Mouse (Mus musculus) testis, adult 2 months (tissue): ENCODE measurements at regions not wholly inside any gene's neighbourhood (a gene's known extent, or its start where the extent isn't known, plus 50 kb on each side); places are given as distances from the start of the nearest gene placed in this dataset.

Experiments used
- H3K27ac ChIP-seq: fragments of 200-500 bp; 2 replicates; pipeline ENCODE4 v1.5.1; 2012; ENCODE audit warnings: low read depth, low read length; ENCODE audit not compliant: control insufficient read depth, insufficient read depth
- H3K27me3 ChIP-seq: fragments of 200-500 bp; 2 replicates; pipeline ENCODE4 v1.6.1; 2012; ENCODE audit warnings: mild to moderate bottlenecking, low read length, moderate library complexity; ENCODE audit not compliant: control insufficient read depth, insufficient read depth
- H3K36me3 ChIP-seq: fragments of 200-500 bp; 2 replicates; pipeline ENCODE4 v1.6.1; 2012; ENCODE audit warnings: mild to moderate bottlenecking, low read length; ENCODE audit not compliant: control insufficient read depth, insufficient read depth
- H3K4me1 ChIP-seq: fragments of 200-500 bp; 2 replicates; pipeline ENCODE4 v1.6.1; 2012; ENCODE audit warnings: low read length; ENCODE audit not compliant: control insufficient read depth, insufficient read depth
- H3K4me3 ChIP-seq: fragments of 200-500 bp; 2 replicates; pipeline ENCODE4 v1.5.1; 2012; ENCODE audit warnings: low read depth, mild to moderate bottlenecking, low read length, moderate library complexity, mixed read lengths; ENCODE audit not compliant: control insufficient read depth
- CTCF ChIP-seq: fragments of 200-500 bp; IDR thresholded peaks from 2 replicates; pipeline ENCODE4 v1.5.1; 2012; ENCODE audit warnings: low read depth, mild to moderate bottlenecking, inconsistent platforms, low read length, moderate library complexity; ENCODE audit not compliant: control insufficient read depth, insufficient read depth, insufficient replicate concordance
- POLR2A ChIP-seq: fragments of 200-500 bp; IDR thresholded peaks from 2 replicates; pipeline ENCODE4 v1.6.1; 2012; ENCODE audit warnings: low read depth, mild to moderate bottlenecking, inconsistent platforms, low read length, moderate library complexity; ENCODE audit not compliant: control insufficient read depth

- H3K4me3 ChIP-seq, result no peak overlapping the region
- TF ChIP-seq CTCF (no peak), POLR2A (no peak)
- no peaks in the 10 kb centered on the region for H3K4me1 ChIP-seq
- H3K36me3 ChIP-seq, result no peaks in the 10 kb centered on the region
- no peaks in the 10 kb centered on the region for H3K27me3 ChIP-seq
- H3K27ac ChIP-seq, result no peak overlapping the region
Observed at GRCm38 (mm10) chr9:78769168-78769567, 153.8 kb downstream of the Cd109 start.

GRCm38 (mm10) chr9:78773936-78774335, 158.6 kb downstream of the Cd109 start:
- Histone ChIP-seq H3K4me3 (no peak overlapping the region), H3K36me3 (no peaks in the 10 kb centered on the region), H3K4me1 (no peaks in the 10 kb centered on the region), H3K27ac (no peak overlapping the region), H3K27me3 (no peaks in the 10 kb centered on the region)
- TF ChIP-seq CTCF, result no peak
- no peak for TF ChIP-seq POLR2A

- Histone ChIP-seq H3K27ac (no peak overlapping the region), H3K27me3 (no peaks in the 10 kb centered on the region), H3K4me3 (no peak overlapping the region), H3K36me3 (no peaks in the 10 kb centered on the region), H3K4me1 (no peaks in the 10 kb centered on the region)
- TF ChIP-seq POLR2A (no peak), CTCF (no peak)
Observed at GRCm38 (mm10) chr9:78775462-78775861, 160.1 kb downstream of the Cd109 start.

GRCm38 (mm10) chr9:78780595-78780994, 165.2 kb downstream of the Cd109 start:
- no peak for TF ChIP-seq CTCF
- no peak for TF ChIP-seq POLR2A
- Histone ChIP-seq H3K27ac (no peak overlapping the region), H3K27me3 (no peaks in the 10 kb centered on the region), H3K4me1 (no peaks in the 10 kb centered on the region), H3K36me3 (no peaks in the 10 kb centered on the region), H3K4me3 (no peak overlapping the region)

- Histone ChIP-seq H3K36me3 (no peaks in the 10 kb centered on the region), H3K4me1 (no peaks in the 10 kb centered on the region), H3K27me3 (no peaks in the 10 kb centered on the region), H3K27ac (no peak overlapping the region), H3K4me3 (no peak overlapping the region)
- TF ChIP-seq POLR2A (no peak), CTCF (no peak)
Observed at GRCm38 (mm10) chr9:78782297-78782696, 167.0 kb downstream of the Cd109 start.

GRCm38 (mm10) chr9:78782860-78783259, 167.5 kb downstream of the Cd109 start:
- Histone ChIP-seq H3K27me3 (no peaks in the 10 kb centered on the region), H3K4me3 (no peak overlapping the region), H3K4me1 (no peaks in the 10 kb centered on the region), H3K27ac (no peak overlapping the region), H3K36me3 (no peaks in the 10 kb centered on the region)
- TF ChIP-seq POLR2A, result no peak
- no peak for TF ChIP-seq CTCF

- Histone ChIP-seq H3K4me3 (no peak overlapping the region), H3K4me1 (no peaks in the 10 kb centered on the region), H3K36me3 (no peaks in the 10 kb centered on the region), H3K27ac (no peak overlapping the region), H3K27me3 (no peaks in the 10 kb centered on the region)
- TF ChIP-seq POLR2A (no peak), CTCF (no peak)
Observed at GRCm38 (mm10) chr9:78787866-78788265, 172.5 kb downstream of the Cd109 start.

DNA sequence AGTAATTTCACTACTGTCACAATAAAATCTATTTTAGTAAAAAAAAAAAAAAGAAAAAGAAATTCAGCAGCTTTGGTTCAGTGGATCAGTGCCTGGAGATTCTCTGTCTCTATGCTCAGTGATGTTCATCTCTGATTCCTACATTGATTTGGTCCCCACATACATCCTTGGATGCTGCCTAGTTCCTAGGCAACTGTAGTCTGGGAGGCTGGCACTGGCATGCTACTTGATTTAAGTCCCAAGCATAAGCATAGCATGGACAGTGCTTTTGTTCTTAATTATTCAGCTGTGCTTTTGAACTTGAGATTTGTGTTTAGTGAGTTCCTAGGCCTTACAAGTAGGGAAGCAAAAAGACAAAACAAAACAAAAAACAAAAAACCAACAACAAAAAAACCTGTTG, 174.4 kb downstream of the Cd109 start:
- TF ChIP-seq POLR2A, result no peak
- no peak for TF ChIP-seq CTCF
- Histone ChIP-seq H3K4me3 (no peak overlapping the region), H3K27ac (no peak overlapping the region), H3K27me3 (no peaks in the 10 kb centered on the region), H3K4me1 (no peaks in the 10 kb centered on the region), H3K36me3 (no peaks in the 10 kb centered on the region)
